Mouse (Mus musculus): Measurements from ENCODE around the gene Mfsd13b.

The Mfsd13b gene

DNA sequence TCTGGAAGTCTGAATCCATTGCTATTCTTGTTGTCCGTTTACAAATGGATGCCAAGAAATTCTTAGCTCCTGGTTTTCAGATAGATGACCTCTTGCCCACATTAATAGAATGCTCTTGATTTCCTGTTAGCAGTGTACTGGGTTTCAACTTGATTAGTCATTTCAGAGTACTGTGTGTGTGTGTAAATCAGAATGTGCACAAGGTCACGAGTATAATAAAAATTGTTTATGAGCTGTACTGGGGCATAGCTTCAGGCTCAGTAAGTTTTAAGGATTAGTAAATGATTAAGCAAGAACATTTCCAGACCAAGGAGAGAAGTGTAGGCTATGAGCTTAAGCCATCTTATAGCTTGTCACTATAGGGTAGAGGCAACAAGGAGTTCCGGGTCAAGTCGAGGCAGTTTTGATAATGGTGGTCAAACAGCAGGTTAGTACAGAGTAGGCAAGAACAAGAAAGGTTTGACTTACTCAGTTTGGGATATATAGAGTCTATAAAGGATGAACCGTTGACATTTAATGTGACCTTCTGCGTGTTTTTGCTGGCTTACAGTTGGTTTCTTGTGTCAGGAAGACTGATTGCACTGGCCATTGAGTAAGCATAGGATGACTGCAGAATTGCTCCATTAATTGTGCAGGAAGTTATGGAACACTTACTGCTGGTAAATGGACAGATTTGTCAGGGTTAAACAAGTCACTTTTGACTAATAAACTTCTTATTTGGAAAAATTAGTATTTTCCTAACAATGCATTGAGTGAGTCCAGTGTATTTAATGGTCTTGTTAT lies 63.6 kb downstream of the Mfsd13b start:
- DNase-seq: no peak

DNA sequence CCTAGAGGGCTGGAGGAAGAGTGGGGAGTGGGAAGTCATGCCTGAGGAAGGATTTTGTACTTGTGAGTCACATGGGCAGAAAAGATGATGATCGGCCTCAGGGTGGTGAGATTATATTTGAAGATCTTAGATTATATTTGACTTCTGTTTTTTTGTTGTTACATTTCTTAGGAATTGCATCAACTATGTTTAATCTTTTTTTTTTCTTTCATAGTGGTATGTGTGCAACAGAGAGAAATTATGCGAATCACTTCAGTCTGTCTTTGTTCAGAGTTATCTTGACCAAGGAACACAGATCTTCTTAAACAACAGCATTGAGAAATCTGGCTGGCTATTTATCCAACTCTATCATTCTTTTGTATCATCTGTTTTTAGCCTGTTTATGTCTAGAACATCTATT lies 65.3 kb downstream of the Mfsd13b start:
- no peak for DNase-seq

DNA sequence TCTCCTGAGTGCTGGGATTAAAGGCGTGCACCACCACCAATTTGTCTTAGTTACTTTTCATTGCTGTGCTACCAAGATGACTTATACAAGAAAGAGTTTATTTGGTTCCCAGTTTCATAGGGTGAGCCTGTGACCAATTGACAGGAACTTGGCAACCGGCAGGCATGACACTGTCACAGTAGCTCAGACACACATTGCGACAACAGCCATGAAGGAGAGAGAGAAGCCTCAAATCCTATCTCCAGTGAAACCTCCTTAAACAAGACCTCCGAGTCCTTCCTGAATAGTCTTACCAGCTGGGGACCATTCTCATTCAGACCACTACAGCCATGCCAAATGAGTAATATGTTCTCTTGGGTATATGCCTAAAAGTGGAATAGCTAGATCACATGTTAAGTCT lies 70.8 kb downstream of the Mfsd13b start:
- no peak for DNase-seq

DNA sequence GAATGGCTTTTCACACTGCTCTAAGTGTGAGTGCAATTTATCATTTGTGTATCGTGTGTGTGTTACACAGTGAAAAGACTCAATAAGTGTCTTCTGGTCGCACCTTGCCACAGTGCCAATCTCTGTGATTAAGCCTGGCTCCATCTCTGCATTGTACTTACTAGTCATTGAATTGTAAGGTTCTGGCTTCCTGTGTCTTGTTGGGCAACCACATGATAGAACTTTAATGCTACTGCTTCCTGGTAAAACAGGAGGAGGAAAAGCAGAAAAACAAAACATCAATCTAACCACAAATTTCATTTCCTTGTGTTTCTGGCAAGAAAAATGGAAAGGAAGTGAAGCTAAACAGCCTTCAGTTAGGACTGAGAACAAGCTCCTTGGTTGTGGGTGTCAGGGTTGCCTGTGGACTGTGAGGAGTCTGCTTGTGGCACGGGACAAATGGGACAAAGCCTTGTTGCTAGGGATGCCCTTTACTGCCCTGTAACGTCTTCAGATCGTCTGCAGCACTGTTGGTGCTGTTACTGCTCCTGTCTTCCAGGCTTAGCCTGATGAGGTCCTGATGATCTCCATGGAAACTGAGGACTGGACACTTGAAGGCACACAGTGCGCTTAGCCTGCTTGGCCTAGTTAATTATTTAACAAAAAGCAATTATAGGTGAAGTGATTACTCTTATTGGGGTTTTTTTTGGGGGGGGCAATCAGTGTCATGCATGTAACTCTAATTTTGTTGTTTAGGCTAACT lies 77.3 kb downstream of the Mfsd13b start:
- no peak for DNase-seq

DNA sequence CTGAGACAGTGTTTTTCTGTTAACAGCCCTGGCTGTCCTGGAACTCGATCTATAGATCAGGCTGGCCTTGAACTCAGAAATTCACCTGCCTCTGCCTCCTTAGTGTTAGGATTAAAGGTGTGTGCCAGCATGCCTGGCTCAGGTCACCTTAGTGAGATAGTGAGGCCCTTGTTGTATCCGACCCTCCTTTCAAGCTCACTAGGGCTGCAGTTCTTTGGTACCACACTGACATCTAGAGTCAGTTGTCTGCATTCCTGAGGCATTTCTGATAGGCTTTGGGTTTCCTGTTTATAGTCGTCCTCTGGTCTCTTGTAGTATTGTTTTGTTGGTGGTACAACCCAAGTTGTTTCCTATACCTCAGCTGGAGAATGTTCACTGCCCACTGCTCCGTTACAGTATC lies 82.0 kb downstream of the Mfsd13b start:
- DNase-seq: peak; percentile 34

Data from lung, postnatal 14 days (tissue).